Mouse (Mus musculus): Measurements from ENCODE around the gene Camk1d. TPM values are rescaled to one million over a fixed set of nuclear protein-coding genes. Genes with fewer than 3 reads are reported as not detected.

The Camk1d gene
- total and polyA plus RNA-seq, 2 experiments from 2014 or later: 7.2 to 16.6 TPM

GRCm38 (mm10) chr2:5679055-5679454, 35.3 kb downstream of the Camk1d start:
- Histone ChIP-seq H3K4me3 (ENCODE audit: low read length) (no peak overlapping the region), H3K9ac (replicated peaks; ENCODE audit: low read length) (no peak overlapping the region), H3K27me3 (ENCODE audit: insufficient read depth, low read length) (no peaks in the 10 kb centered on the region), H3K4me1 (ENCODE audit: insufficient read depth, low read length) (peaks cover 11% of the 10 kb centered on the region; the same call in 1 of the 2 replicates), H3K9me3 (ENCODE audit: low read length) (no peaks in the 10 kb centered on the region), H3K36me3 (ENCODE audit: insufficient read depth, low read length) (no peaks in the 10 kb centered on the region), H3K4me2 (ENCODE audit: low read depth, low read length) (no peak overlapping the region), H3K27ac (no peak overlapping the region)
- TF ChIP-seq CTCF (IDR thresholded peaks at IDR 0.05; ENCODE audit: low read depth): no peak
- DNase-seq (ENCODE audit: low spot score): no peak
- WGBS: 88% methylated on average over 2 of the region's 2 CpGs
- ATAC-seq: no peak

- WGBS: 91% methylated on average over 2 of the region's 2 CpGs
- H3K4me3 ChIP-seq (ENCODE audit: low read length): no peak overlapping the region
- H3K9me3 ChIP-seq (ENCODE audit: low read length): no peaks in the 10 kb centered on the region
- no peaks in the 10 kb centered on the region for H3K36me3 ChIP-seq (ENCODE audit: insufficient read depth, low read length)
- no peak for TF ChIP-seq CTCF (IDR thresholded peaks at IDR 0.05; ENCODE audit: low read depth)
- H3K4me2 ChIP-seq (ENCODE audit: low read depth, low read length): no peak overlapping the region
- H3K4me1 ChIP-seq (ENCODE audit: insufficient read depth, low read length): peaks cover 11% of the 10 kb centered on the region; the same call in 1 of the 2 replicates
- DNase-seq (ENCODE audit: low spot score) (no peak), ATAC-seq (no peak)
- H3K27ac ChIP-seq: no peak overlapping the region
- H3K9ac ChIP-seq (replicated peaks; ENCODE audit: low read length): no peak overlapping the region
- no peaks in the 10 kb centered on the region for H3K27me3 ChIP-seq (ENCODE audit: insufficient read depth, low read length)
Measured at GRCm38 (mm10) chr2:5677472-5677871, 36.8 kb downstream of the Camk1d start.

- no peak overlapping the region for H3K9ac ChIP-seq (replicated peaks; ENCODE audit: low read length)
- peaks cover 11% of the 10 kb centered on the region; the same call in 1 of the 2 replicates for H3K4me1 ChIP-seq (ENCODE audit: insufficient read depth, low read length)
- no peaks in the 10 kb centered on the region for H3K36me3 ChIP-seq (ENCODE audit: insufficient read depth, low read length)
- H3K4me2 ChIP-seq (ENCODE audit: low read depth, low read length): no peak overlapping the region
- no peaks in the 10 kb centered on the region for H3K27me3 ChIP-seq (ENCODE audit: insufficient read depth, low read length)
- no peak for TF ChIP-seq CTCF (IDR thresholded peaks at IDR 0.05; ENCODE audit: low read depth)
- no peak for DNase-seq (ENCODE audit: low spot score)
- H3K9me3 ChIP-seq (ENCODE audit: low read length): no peaks in the 10 kb centered on the region
- WGBS: 83% methylated on average over 8 of the region's 8 CpGs
- H3K27ac ChIP-seq: no peak overlapping the region
- no peak for ATAC-seq
- H3K4me3 ChIP-seq (ENCODE audit: low read length): no peak overlapping the region
Measured at GRCm38 (mm10) chr2:5676786-5677185, 37.5 kb downstream of the Camk1d start.

- Histone ChIP-seq H3K27ac (no peak overlapping the region), H3K36me3 (ENCODE audit: insufficient read depth, low read length) (no peaks in the 10 kb centered on the region), H3K9me3 (ENCODE audit: low read length) (no peaks in the 10 kb centered on the region), H3K4me3 (ENCODE audit: low read length) (no peak overlapping the region), H3K9ac (replicated peaks; ENCODE audit: low read length) (no peak overlapping the region), H3K4me1 (ENCODE audit: insufficient read depth, low read length) (peaks cover 11% of the 10 kb centered on the region; the same call in 1 of the 2 replicates), H3K27me3 (ENCODE audit: insufficient read depth, low read length) (no peaks in the 10 kb centered on the region), H3K4me2 (ENCODE audit: low read depth, low read length) (peak overlapping the region; percentile 11; the same call in 1 of the 2 replicates)
- WGBS: 38% methylated on average over 9 of the region's 9 CpGs
- ATAC-seq: no peak
- DNase-seq (ENCODE audit: low spot score): no peak
- TF ChIP-seq CTCF (IDR thresholded peaks at IDR 0.05; ENCODE audit: low read depth): no peak
Measured at GRCm38 (mm10) chr2:5676143-5676483, 38.2 kb downstream of the Camk1d start.

GRCm38 (mm10) chr2:5675431-5676142, 38.7 kb downstream of the Camk1d start:
- peaks cover 11% of the 10 kb centered on the region; the same call in 1 of the 2 replicates for H3K4me1 ChIP-seq (ENCODE audit: insufficient read depth, low read length)
- no peak overlapping the region for H3K27ac ChIP-seq
- H3K36me3 ChIP-seq (ENCODE audit: insufficient read depth, low read length): no peaks in the 10 kb centered on the region
- H3K4me3 ChIP-seq (ENCODE audit: low read length): no peak overlapping the region
- H3K9ac ChIP-seq (replicated peaks; ENCODE audit: low read length): no peak overlapping the region
- no peak for TF ChIP-seq CTCF (IDR thresholded peaks at IDR 0.05; ENCODE audit: low read depth)
- peak; percentile 76 for ATAC-seq
- H3K27me3 ChIP-seq (ENCODE audit: insufficient read depth, low read length): no peaks in the 10 kb centered on the region
- peak; percentile 73 for DNase-seq (ENCODE audit: low spot score)
- peak overlapping the region; percentile 11; the same call in 1 of the 2 replicates for H3K4me2 ChIP-seq (ENCODE audit: low read depth, low read length)
- WGBS: 57% methylated on average over 12 of the region's 12 CpGs
- no peaks in the 10 kb centered on the region for H3K9me3 ChIP-seq (ENCODE audit: low read length)

GRCm38 (mm10) chr2:5674512-5674911, 39.8 kb downstream of the Camk1d start:
- no peak overlapping the region for H3K27ac ChIP-seq
- no peaks in the 10 kb centered on the region for H3K9me3 ChIP-seq (ENCODE audit: low read length)
- no peak for TF ChIP-seq CTCF (IDR thresholded peaks at IDR 0.05; ENCODE audit: low read depth)
- peaks cover 11% of the 10 kb centered on the region; the same call in 1 of the 2 replicates for H3K4me1 ChIP-seq (ENCODE audit: insufficient read depth, low read length)
- H3K36me3 ChIP-seq (ENCODE audit: insufficient read depth, low read length): no peaks in the 10 kb centered on the region
- H3K4me3 ChIP-seq (ENCODE audit: low read length): no peak overlapping the region
- 93% methylated on average over 9 of the region's 9 CpGs for WGBS
- no peak for DNase-seq (ENCODE audit: low spot score)
- no peak overlapping the region for H3K4me2 ChIP-seq (ENCODE audit: low read depth, low read length)
- no peaks in the 10 kb centered on the region for H3K27me3 ChIP-seq (ENCODE audit: insufficient read depth, low read length)
- H3K9ac ChIP-seq (replicated peaks; ENCODE audit: low read length): no peak overlapping the region
- ATAC-seq: no peak

- TF ChIP-seq CTCF (IDR thresholded peaks at IDR 0.05; ENCODE audit: low read depth): no peak
- 85% methylated on average over 6 of the region's 6 CpGs for WGBS
- no peak for ATAC-seq
- H3K27me3 ChIP-seq (ENCODE audit: insufficient read depth, low read length): no peaks in the 10 kb centered on the region
- H3K4me2 ChIP-seq (ENCODE audit: low read depth, low read length): no peak overlapping the region
- H3K9me3 ChIP-seq (ENCODE audit: low read length): no peaks in the 10 kb centered on the region
- H3K4me1 ChIP-seq (ENCODE audit: insufficient read depth, low read length): peaks cover 11% of the 10 kb centered on the region; the same call in 1 of the 2 replicates
- no peak for DNase-seq (ENCODE audit: low spot score)
- no peak overlapping the region for H3K27ac ChIP-seq
- no peak overlapping the region for H3K4me3 ChIP-seq (ENCODE audit: low read length)
- no peak overlapping the region for H3K9ac ChIP-seq (replicated peaks; ENCODE audit: low read length)
- no peaks in the 10 kb centered on the region for H3K36me3 ChIP-seq (ENCODE audit: insufficient read depth, low read length)
Measured at GRCm38 (mm10) chr2:5673816-5674215, 40.5 kb downstream of the Camk1d start.

All from hindbrain, postnatal 0 days (tissue).